Mouse (Mus musculus): ENCODE results near the gene Midn.

DNA sequence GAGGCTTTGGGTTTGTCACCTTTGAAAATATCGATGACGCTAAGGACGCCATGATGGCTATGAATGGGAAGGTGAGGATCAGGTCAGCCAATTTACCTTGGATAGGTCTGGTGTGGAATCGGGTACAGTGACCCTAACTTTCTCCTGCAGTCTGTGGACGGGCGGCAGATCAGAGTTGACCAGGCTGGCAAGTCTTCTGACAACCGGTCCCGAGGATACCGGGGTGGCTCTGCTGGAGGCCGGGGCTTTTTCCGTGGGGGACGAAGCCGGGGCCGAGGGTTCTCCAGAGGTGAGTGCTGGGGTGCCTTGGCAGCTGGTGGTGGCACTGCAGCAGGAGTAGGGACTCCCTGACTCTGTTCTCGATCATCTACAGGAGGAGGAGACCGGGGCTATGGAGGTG, 22.0 kb downstream of the Midn start:
- TF ChIP-seq CTCF (IDR thresholded peaks at IDR 0.05; ENCODE audit: extremely low read depth, insufficient read length, insufficient replicate concordance, low read depth, low read length) = no peak
- no peak for TF ChIP-seq POLR2A (IDR thresholded peaks at IDR 0.05; ENCODE audit: low read depth, low read length)
